Mouse (Mus musculus) forebrain, embryonic 14.5 days (tissue): ENCODE measurements around the gene Atm. TPM values are rescaled to one million over a fixed set of nuclear protein-coding genes. Genes with fewer than 3 reads are reported as not detected.

Experiments used
- ATAC-seq: fragments of 200-750 bp; cut with Nextera tagmentation; 2 replicates; pipeline ENCODE4 v1.8.0; 2017; ENCODE audit warnings: mild to moderate bottlenecking, moderate library complexity
- DNase-seq: peaks from one replicate; pipeline ENCODE4 v3.0.0-alpha.2; 2015; ENCODE audit warnings: low spot score
- H3K27ac ChIP-seq: fragments of 300-500 bp; sonication (generic); 2 replicates; pipeline ENCODE4 v1.5.1; 2014; ENCODE audit warnings: low read depth, mild to moderate bottlenecking, control low read depth, low read length, moderate library complexity
- H3K27me3 ChIP-seq: fragments of 300-500 bp; sonication (generic); replicated peaks from 2 replicates; pipeline ENCODE4 v1.6.1; 2014; ENCODE audit warnings: low read length, control low read depth, mixed read lengths; ENCODE audit not compliant: control insufficient read depth, insufficient read depth
- H3K36me3 ChIP-seq: fragments of 300-500 bp; sonication (generic); 2 replicates; pipeline ENCODE4 v1.6.1; 2014; ENCODE audit warnings: low read length, control low read depth; ENCODE audit not compliant: control insufficient read depth, insufficient read depth
- H3K4me1 ChIP-seq: fragments of 300-500 bp; sonication (generic); 2 replicates; pipeline ENCODE4 v1.6.1; 2014; ENCODE audit warnings: antibody characterized with exemption, low read length, control low read depth; ENCODE audit not compliant: control insufficient read depth, insufficient read depth
- H3K4me2 ChIP-seq: fragments of 300-500 bp; sonication (generic); 2 replicates; pipeline ENCODE4 v1.6.1; 2014; ENCODE audit warnings: mild to moderate bottlenecking, control low read depth, low read length
- H3K4me3 ChIP-seq: fragments of 300-500 bp; sonication (generic); 2 replicates; pipeline ENCODE4 v1.5.1; 2014; ENCODE audit warnings: low read depth, low read length, control low read depth
- H3K9ac ChIP-seq: fragments of 300-500 bp; sonication (generic); 2 replicates; pipeline ENCODE4 v1.6.1; 2014; ENCODE audit warnings: mild to moderate bottlenecking, low read length, control low read depth, moderate library complexity
- H3K9me3 ChIP-seq: fragments of 300-500 bp; sonication (generic); replicated peaks from 2 replicates; pipeline ENCODE4 v1.6.1; 2016; ENCODE audit warnings: low read length, control low read depth, mixed read lengths; ENCODE audit not compliant: control insufficient read depth
- whole genome bisulfite sequencing: fragments of 180-500 bp; shearing (Covaris S2); extraction: QIAGEN DNeasy Blood & Tissue Kit; methylation state at CpG from one replicate; pipeline ENCODE4 v1.1.7; 2014; 5-methylcytosine and 5-hydroxymethylcytosine counted together
- polyA plus RNA-seq: library from polyadenylated mRNA; unstranded; fragments of >200 nt; fragmentation: Nextera tagmentation; extraction: Ambion mirVana; gene quantifications from 2 replicates; pipeline ENCODE4 v1.2.1, GENCODE M21; 2014

Atm gene
- polyA plus RNA-seq, 1 experiment from 2014 or later, result 13.0 TPM

GRCm38 (mm10) chr9:53422133-53422896 is 114.2 kb downstream of the Atm start:
- Histone ChIP-seq H3K9ac (no peak overlapping the region), H3K4me2 (no peak overlapping the region), H3K27ac (no peak overlapping the region), H3K36me3 (no peaks in the 10 kb centered on the region), H3K9me3 (no peaks in the 10 kb centered on the region), H3K27me3 (no peaks in the 10 kb centered on the region), H3K4me3 (no peak overlapping the region), H3K4me1 (no peaks in the 10 kb centered on the region)
- ATAC-seq, result no peak
- no peak for DNase-seq
- 80% methylated on average over 9 of the region's 9 CpGs for WGBS

DNA sequence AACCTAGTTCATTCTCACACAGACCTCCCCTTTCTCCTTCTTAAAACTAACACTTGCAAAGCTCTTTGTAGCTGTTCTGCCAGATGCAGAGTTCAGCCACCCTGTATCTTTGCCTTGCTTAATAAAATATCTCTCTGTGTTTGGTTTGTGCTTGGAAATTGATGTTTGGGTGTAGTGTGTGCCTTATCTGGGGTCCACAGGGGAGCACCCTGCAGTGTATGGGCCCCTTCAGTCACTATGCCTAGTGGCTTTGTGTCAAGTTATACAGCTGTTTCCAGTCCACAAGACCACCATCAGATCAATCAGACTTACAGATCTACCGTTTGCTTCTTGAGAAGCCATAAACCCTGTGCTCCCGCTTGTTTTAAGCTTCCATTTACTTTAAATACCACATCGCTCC is 127.1 kb downstream of the Atm start:
- Histone ChIP-seq H3K36me3 (no peaks in the 10 kb centered on the region), H3K27ac (no peak overlapping the region), H3K9ac (no peak overlapping the region), H3K4me3 (no peak overlapping the region), H3K27me3 (no peaks in the 10 kb centered on the region), H3K9me3 (no peaks in the 10 kb centered on the region), H3K4me1 (no peaks in the 10 kb centered on the region), H3K4me2 (no peak overlapping the region)
- DNase-seq (no peak), ATAC-seq (no peak)
- WGBS, result 93% methylated on average over 3 of the region's 3 CpGs

DNA sequence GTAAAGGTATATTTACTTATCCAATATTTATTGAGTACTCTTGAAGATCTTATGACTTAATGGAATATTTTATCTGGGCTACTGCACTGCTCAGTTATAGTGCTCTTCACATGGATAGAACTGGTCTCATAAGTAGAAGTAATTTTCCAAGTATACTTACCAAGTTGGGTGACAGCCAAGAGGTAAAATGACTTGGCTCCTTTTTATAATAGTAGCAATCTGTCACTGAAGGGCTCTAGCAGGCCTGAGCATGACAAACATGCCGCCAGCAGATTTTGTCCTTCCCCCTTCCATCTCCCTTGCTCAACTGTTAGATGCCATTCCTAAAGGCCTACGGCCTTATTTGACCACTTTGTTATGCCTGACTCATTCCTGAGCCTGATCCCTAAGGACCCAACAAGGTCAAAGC is 127.6 kb downstream of the Atm start:
- no peaks in the 10 kb centered on the region for H3K27me3 ChIP-seq
- no peaks in the 10 kb centered on the region for H3K9me3 ChIP-seq
- WGBS, result 87% methylated on average over 2 of the region's 2 CpGs
- H3K36me3 ChIP-seq, result no peaks in the 10 kb centered on the region
- no peak overlapping the region for H3K9ac ChIP-seq
- ATAC-seq (no peak), DNase-seq (peak; percentile 6)
- H3K4me3 ChIP-seq, result no peak overlapping the region
- H3K27ac ChIP-seq, result no peak overlapping the region
- no peaks in the 10 kb centered on the region for H3K4me1 ChIP-seq
- H3K4me2 ChIP-seq, result no peak overlapping the region

GRCm38 (mm10) chr9:53408548-53408947 is 128.0 kb downstream of the Atm start:
- no peak for ATAC-seq
- no peaks in the 10 kb centered on the region for H3K36me3 ChIP-seq
- WGBS, result 87% methylated on average over 4 of the region's 4 CpGs
- no peaks in the 10 kb centered on the region for H3K4me1 ChIP-seq
- DNase-seq, result no peak
- H3K27me3 ChIP-seq, result no peaks in the 10 kb centered on the region
- no peak overlapping the region for H3K27ac ChIP-seq
- no peaks in the 10 kb centered on the region for H3K9me3 ChIP-seq
- H3K4me2 ChIP-seq, result no peak overlapping the region
- no peak overlapping the region for H3K9ac ChIP-seq
- no peak overlapping the region for H3K4me3 ChIP-seq

GRCm38 (mm10) chr9:53404753-53405722 is 131.5 kb downstream of the Atm start:
- H3K9ac ChIP-seq, result peak overlapping the region; percentile 59; the same call in 1 of the 2 replicates
- peak overlapping the region; percentile 26 for H3K4me3 ChIP-seq
- WGBS, result 30% methylated on average over 21 of the region's 21 CpGs
- H3K36me3 ChIP-seq, result no peaks in the 10 kb centered on the region
- peaks cover 5% of the 10 kb centered on the region; the same call in 1 of the 2 replicates for H3K4me1 ChIP-seq
- DNase-seq (peak; percentile 94), ATAC-seq (peak; percentile 96)
- no peaks in the 10 kb centered on the region for H3K9me3 ChIP-seq
- peak overlapping the region; percentile 75; the same call in 1 of the 2 replicates for H3K27ac ChIP-seq
- H3K27me3 ChIP-seq, result no peaks in the 10 kb centered on the region
- peak overlapping the region; percentile 46 for H3K4me2 ChIP-seq

DNA sequence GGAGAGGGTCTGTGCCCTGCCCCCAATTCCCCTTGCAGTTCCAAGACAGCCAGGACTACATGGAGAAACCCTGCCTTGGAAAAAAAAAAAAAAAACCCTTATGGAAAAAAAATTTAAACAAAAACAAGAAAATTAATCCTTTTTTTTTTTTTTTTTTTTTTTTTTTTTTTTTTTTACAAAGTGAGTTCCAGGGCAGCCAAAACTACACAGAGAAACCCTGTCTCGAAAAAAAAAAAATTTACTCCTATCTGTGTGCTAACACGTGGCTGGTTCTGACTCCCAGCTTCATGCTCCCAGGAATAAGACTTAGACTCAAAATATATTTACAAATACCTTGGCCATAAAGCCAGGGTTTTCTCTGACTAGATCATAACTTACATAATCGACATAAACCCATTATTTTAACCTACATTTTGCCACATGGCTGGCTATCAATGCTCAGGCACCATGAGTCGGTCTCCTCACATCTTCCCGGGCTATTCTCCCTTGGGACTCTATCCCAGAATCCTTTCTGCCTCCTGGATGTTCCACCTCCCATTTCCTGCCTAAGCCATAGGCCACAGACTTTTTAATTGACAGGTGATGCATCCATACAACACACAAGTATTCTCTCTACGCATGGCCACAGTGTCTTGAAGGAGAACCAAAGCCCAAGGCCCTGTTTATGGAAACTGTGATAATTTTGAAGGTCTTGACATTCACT is 132.3 kb downstream of the Atm start:
- no peak overlapping the region for H3K27ac ChIP-seq
- DNase-seq (peak; percentile 22), ATAC-seq (no peak)
- H3K36me3 ChIP-seq, result no peaks in the 10 kb centered on the region
- H3K9me3 ChIP-seq, result no peaks in the 10 kb centered on the region
- H3K9ac ChIP-seq, result no peak overlapping the region
- H3K4me1 ChIP-seq, result peaks cover 5% of the 10 kb centered on the region; the same call in 1 of the 2 replicates
- no peaks in the 10 kb centered on the region for H3K27me3 ChIP-seq
- no peak overlapping the region; the same call in 1 of the 2 replicates for H3K4me2 ChIP-seq
- no peak overlapping the region for H3K4me3 ChIP-seq
- 86% methylated on average over 6 of the region's 6 CpGs for WGBS

GRCm38 (mm10) chr9:53402991-53403390 is 133.5 kb downstream of the Atm start:
- ATAC-seq, result no peak
- peak; percentile 14 for DNase-seq

GRCm38 (mm10) chr9:53402291-53402711 is 134.2 kb downstream of the Atm start, which contains the start of gene 4930550C14Rik:
Gene 4930550C14Rik (plus strand): TSS chr9:53402325.
- H3K36me3 ChIP-seq, result no peaks in the 10 kb centered on the region
- H3K4me1 ChIP-seq, result peaks cover 5% of the 10 kb centered on the region; the same call in 1 of the 2 replicates
- H3K9ac ChIP-seq, result peak within 1 kb of the TSS; percentile 25; the same call in 1 of the 2 replicates
- no peak within 1 kb of the TSS for H3K4me3 ChIP-seq
- no peak for ATAC-seq
- DNase-seq, result peak; percentile 60
- peak within 1 kb of the TSS; percentile 33 for H3K4me2 ChIP-seq
- no peaks in the 10 kb centered on the region for H3K9me3 ChIP-seq
- 18% methylated on average over 11 of the region's 11 CpGs for WGBS
- H3K27me3 ChIP-seq, result no peaks in the 10 kb centered on the region
- H3K27ac ChIP-seq, result no peak within 1 kb of the TSS

More at GRCm38 (mm10) chr9:53402991-53403390, 133.5 kb downstream of the Atm start:
- Histone ChIP-seq H3K4me2 (peak overlapping the region; percentile 33; the same call in 1 of the 2 replicates), H3K9ac (no peak overlapping the region; the same call in 1 of the 2 replicates), H3K27ac (no peak overlapping the region), H3K36me3 (no peaks in the 10 kb centered on the region), H3K27me3 (no peaks in the 10 kb centered on the region), H3K4me3 (no peak overlapping the region), H3K4me1 (peaks cover 5% of the 10 kb centered on the region; the same call in 1 of the 2 replicates), H3K9me3 (no peaks in the 10 kb centered on the region)
- whole genome bisulfite sequencing, result 36% methylated on average over 8 of the region's 8 CpGs
